Mouse (Mus musculus): Measurements from ENCODE around the gene Ruvbl1. TPM values are rescaled to one million over a fixed set of nuclear protein-coding genes. Genes with fewer than 3 reads are reported as not detected.

Ruvbl1 gene
- polyA plus RNA-seq, 2 experiments, result 49.1 to 72.6 TPM

DNA sequence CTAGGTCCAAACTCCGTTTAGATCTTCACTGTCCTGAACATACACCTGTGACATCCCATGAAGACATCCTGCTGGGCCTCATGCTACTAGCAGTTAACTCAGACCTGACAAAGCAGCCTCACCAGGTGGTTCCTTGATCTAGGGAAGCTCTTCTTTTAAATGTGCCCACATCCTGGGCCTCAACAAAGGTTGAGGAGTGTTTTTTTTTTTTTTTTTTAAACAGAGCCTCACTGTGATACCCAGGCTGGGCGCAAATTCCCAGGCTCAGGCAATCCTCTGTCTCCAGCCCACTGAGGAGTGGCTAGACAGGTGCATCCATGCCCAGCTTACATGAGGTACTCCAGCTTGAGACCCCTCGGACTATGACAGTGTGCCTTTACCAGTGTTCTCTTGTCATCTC, 22.7 kb upstream of the Ruvbl1 start:
- TF ChIP-seq EP300 (IDR thresholded peaks at IDR 0.05; ENCODE audit: low read depth) (no peak), CTCF (IDR thresholded peaks at IDR 0.05; ENCODE audit: low read depth) (no peak)
- H3K36me3 ChIP-seq (replicated peaks; ENCODE audit: control insufficient read depth, insufficient read depth, low read depth), result no peaks in the 10 kb centered on the region
- H3K27ac ChIP-seq, result no peak overlapping the region
- peaks cover 0 to 12% of the 10 kb centered on the region in 2 experiments; a peak in 2 of 4 replicates for H3K4me1 ChIP-seq (replicated peaks; ENCODE audit: control insufficient read depth in 2 of 2, insufficient read depth in 2 of 2, low read length in 1 of 2)
- no peak overlapping the region for H3K9ac ChIP-seq (replicated peaks)
- H3K4me2 ChIP-seq (ENCODE audit: low read depth), result no peak overlapping the region
- WGBS (ENCODE audit: insufficient replicate concordance), result 63% methylated on average over 3 of the region's 3 CpGs
- no peak overlapping the region for H3K4me3 ChIP-seq (ENCODE audit: insufficient read depth in 1 of 2, low read depth in 2 of 2, low read length in 2 of 2)
- H3K9me3 ChIP-seq (ENCODE audit: control insufficient read depth, low read length), result no peaks in the 10 kb centered on the region
- H3K27me3 ChIP-seq (ENCODE audit: control insufficient read depth, insufficient read depth, low read length), result no peaks in the 10 kb centered on the region
- ATAC-seq (ENCODE audit: insufficient read depth) (no peak), DNase-seq (ENCODE audit: low read depth in 3 of 3, low spot score in 3 of 3) (no peak)

- no peaks in the 10 kb centered on the region for H3K27me3 ChIP-seq (ENCODE audit: control insufficient read depth, insufficient read depth, low read length)
- no peak overlapping the region for H3K9ac ChIP-seq (replicated peaks)
- ATAC-seq (ENCODE audit: insufficient read depth) (no peak), DNase-seq (ENCODE audit: low read depth in 3 of 3, low spot score in 3 of 3) (no peak)
- WGBS (ENCODE audit: insufficient replicate concordance), result 72% methylated on average over 3 of the region's 3 CpGs
- H3K4me2 ChIP-seq (ENCODE audit: low read depth), result no peak overlapping the region
- H3K36me3 ChIP-seq (replicated peaks; ENCODE audit: control insufficient read depth, insufficient read depth, low read depth), result no peaks in the 10 kb centered on the region
- H3K27ac ChIP-seq, result no peak overlapping the region
- TF ChIP-seq CTCF (IDR thresholded peaks at IDR 0.05; ENCODE audit: low read depth) (no peak), EP300 (IDR thresholded peaks at IDR 0.05; ENCODE audit: low read depth) (no peak)
- H3K4me3 ChIP-seq (ENCODE audit: insufficient read depth in 1 of 2, low read depth in 2 of 2, low read length in 2 of 2), result no peak overlapping the region
- peaks cover 0 to 12% of the 10 kb centered on the region in 2 experiments; a peak in 2 of 4 replicates for H3K4me1 ChIP-seq (replicated peaks; ENCODE audit: control insufficient read depth in 2 of 2, insufficient read depth in 2 of 2, low read length in 1 of 2)
- H3K9me3 ChIP-seq (ENCODE audit: control insufficient read depth, low read length), result no peaks in the 10 kb centered on the region
Observed at GRCm38 (mm10) chr6:88443446-88443845, 21.8 kb upstream of the Ruvbl1 start.

DNA sequence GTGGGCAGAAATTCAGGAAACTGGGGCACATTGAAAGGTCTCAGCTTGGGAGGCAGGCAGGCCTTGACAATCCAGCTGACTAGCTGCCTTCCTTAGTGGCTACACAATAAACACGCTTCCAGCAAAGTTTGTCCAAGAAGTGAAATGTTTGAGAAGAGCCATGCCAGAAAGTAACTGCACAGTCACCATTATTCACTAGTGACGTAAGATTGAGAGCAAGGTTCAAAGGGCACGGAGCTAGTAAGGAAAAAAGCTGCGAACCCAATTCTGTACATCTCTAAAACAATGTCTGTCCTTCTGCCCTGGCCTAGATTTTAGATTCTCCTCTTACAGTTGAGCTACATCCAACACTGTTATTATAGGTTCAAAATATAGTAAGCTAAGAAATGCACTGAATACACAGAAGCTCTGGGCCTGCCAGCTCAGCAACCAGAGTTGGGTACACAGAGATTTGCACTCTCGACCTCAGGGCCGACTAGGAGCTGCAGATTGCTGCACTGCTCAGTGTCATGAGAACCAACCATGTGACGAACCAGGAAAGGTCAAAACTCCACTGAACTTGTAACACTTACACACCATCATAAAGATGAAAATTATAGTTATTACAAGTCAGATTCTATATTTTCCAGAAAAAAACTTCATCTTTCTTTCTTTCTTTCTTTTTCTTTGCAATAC, 21.0 kb upstream of the Ruvbl1 start:
- Histone ChIP-seq H3K9me3 (ENCODE audit: control insufficient read depth, low read length) (no peaks in the 10 kb centered on the region), H3K4me1 (replicated peaks; ENCODE audit: control insufficient read depth in 2 of 2, insufficient read depth in 2 of 2, low read length in 1 of 2) (peaks cover 0 to 12% of the 10 kb centered on the region in 2 experiments; a peak in 2 of 4 replicates), H3K27ac (no peak overlapping the region), H3K9ac (replicated peaks) (no peak overlapping the region), H3K4me2 (ENCODE audit: low read depth) (no peak overlapping the region), H3K27me3 (ENCODE audit: control insufficient read depth, insufficient read depth, low read length) (no peaks in the 10 kb centered on the region), H3K36me3 (replicated peaks; ENCODE audit: control insufficient read depth, insufficient read depth, low read depth) (no peaks in the 10 kb centered on the region), H3K4me3 (ENCODE audit: insufficient read depth in 1 of 2, low read depth in 2 of 2, low read length in 2 of 2) (no peak overlapping the region)
- TF ChIP-seq EP300 (IDR thresholded peaks at IDR 0.05; ENCODE audit: low read depth), result no peak
- TF ChIP-seq CTCF (IDR thresholded peaks at IDR 0.05; ENCODE audit: low read depth), result no peak
- 72% methylated on average over 7 of the region's 7 CpGs for WGBS (ENCODE audit: insufficient replicate concordance)
- DNase-seq (ENCODE audit: low read depth in 3 of 3, low spot score in 3 of 3) (no peak), ATAC-seq (ENCODE audit: insufficient read depth) (no peak)

DNA sequence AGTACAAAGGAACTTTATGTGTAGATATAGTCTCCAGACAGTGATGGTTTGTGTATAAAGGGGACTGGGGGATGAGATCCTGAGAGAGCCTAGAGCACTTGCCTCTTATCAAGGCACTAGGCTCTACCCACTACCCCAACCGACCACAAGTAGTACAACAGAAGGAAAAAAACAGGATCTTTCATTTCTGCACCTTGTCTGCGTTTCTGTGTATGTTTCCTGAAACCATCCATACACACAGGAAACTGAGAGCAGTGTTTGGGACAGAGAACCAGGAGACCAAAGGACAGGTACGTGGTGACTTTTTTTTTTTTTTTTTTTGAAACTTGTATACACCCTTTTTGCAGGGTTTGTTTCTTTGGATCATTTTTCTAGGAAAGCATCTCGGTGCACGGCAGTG, 19.5 kb upstream of the Ruvbl1 start:
- Histone ChIP-seq H3K4me3 (ENCODE audit: insufficient read depth in 1 of 2, low read depth in 2 of 2, low read length in 2 of 2) (peak overlapping the region; percentile 84 to 89), H3K9me3 (ENCODE audit: control insufficient read depth, low read length) (no peaks in the 10 kb centered on the region), H3K4me2 (ENCODE audit: low read depth) (peak overlapping the region; percentile 91), H3K4me1 (replicated peaks; ENCODE audit: control insufficient read depth in 2 of 2, insufficient read depth in 2 of 2, low read length in 1 of 2) (peaks cover 0 to 12% of the 10 kb centered on the region in 2 experiments; a peak in 2 of 4 replicates), H3K9ac (replicated peaks) (peak overlapping the region; percentile 84), H3K36me3 (replicated peaks; ENCODE audit: control insufficient read depth, insufficient read depth, low read depth) (no peaks in the 10 kb centered on the region), H3K27ac (no peak overlapping the region; the same call in 1 of the 2 replicates), H3K27me3 (ENCODE audit: control insufficient read depth, insufficient read depth, low read length) (no peaks in the 10 kb centered on the region)
- WGBS (ENCODE audit: insufficient replicate concordance), result 4% methylated on average over 5 of the region's 5 CpGs
- no peak for ATAC-seq (ENCODE audit: insufficient read depth)
- TF ChIP-seq EP300 (IDR thresholded peaks at IDR 0.05; ENCODE audit: low read depth) (no peak), CTCF (IDR thresholded peaks at IDR 0.05; ENCODE audit: low read depth) (no peak)
- DNase-seq (ENCODE audit: low read depth in 3 of 3, low spot score in 3 of 3), result no peak

- H3K9ac ChIP-seq (replicated peaks), result peak within 1 kb of the TSS; percentile 84
- DNase-seq (ENCODE audit: low read depth in 3 of 3, low spot score in 3 of 3), result peak; percentile 54 to 59 (median 59)
- under 1% methylated on average over 68 of the region's 72 CpGs for WGBS (ENCODE audit: insufficient replicate concordance)
- peak; percentile 89 for ATAC-seq (ENCODE audit: insufficient read depth)
- peak within 1 kb of the TSS; percentile 19 for H3K27ac ChIP-seq
- peak within 1 kb of the TSS; percentile 91 for H3K4me2 ChIP-seq (ENCODE audit: low read depth)
- TF ChIP-seq EP300 (IDR thresholded peaks at IDR 0.05; ENCODE audit: low read depth) (no peak), CTCF (IDR thresholded peaks at IDR 0.05; ENCODE audit: low read depth) (no peak)
- H3K4me3 ChIP-seq (ENCODE audit: insufficient read depth in 1 of 2, low read depth in 2 of 2, low read length in 2 of 2), result peak within 1 kb of the TSS; percentile 84 to 89
- H3K4me1 ChIP-seq (replicated peaks; ENCODE audit: control insufficient read depth in 2 of 2, insufficient read depth in 2 of 2, low read length in 1 of 2), result peaks cover 0 to 12% of the 10 kb centered on the region in 2 experiments; a peak in 2 of 4 replicates
- H3K27me3 ChIP-seq (ENCODE audit: control insufficient read depth, insufficient read depth, low read length), result no peaks in the 10 kb centered on the region
- no peaks in the 10 kb centered on the region for H3K36me3 ChIP-seq (replicated peaks; ENCODE audit: control insufficient read depth, insufficient read depth, low read depth)
- H3K9me3 ChIP-seq (ENCODE audit: control insufficient read depth, low read length), result no peaks in the 10 kb centered on the region
Observed at GRCm38 (mm10) chr6:88446063-88447002, 18.9 kb upstream of the Ruvbl1 start, which contains the start of gene Eefsec. Eefsec (minus strand) TSS chr6:88446539.

Data from liver, embryonic 14.5 days (tissue).